Mouse (Mus musculus) cerebellum, postnatal 25 days (tissue): ENCODE results near the gene Rad52.

Experiments
- DNase-seq, 2 experiments: peaks; one replicate each; pipeline ENCODE4 v3.0.0; 2021; ENCODE audit warnings: mixed read lengths in 2 of 2

Gene Rad52

GRCm38 (mm10) chr6:119902204-119903080 lies at the start of gene Rad52:
Rad52 (plus strand) TSS chr6:119902698.
- peak; percentile 93 to 94 for DNase-seq

GRCm38 (mm10) chr6:119854156-119854555 lies 48.3 kb upstream of the Rad52 start:
- DNase-seq = no peak

- no peak for DNase-seq
These were observed 47.0 kb upstream of the Rad52 start for GRCm38 (mm10) chr6:119855471-119855870.

- DNase-seq = no peak
These were observed 42.3 kb upstream of the Rad52 start for GRCm38 (mm10) chr6:119860236-119860635.

DNA sequence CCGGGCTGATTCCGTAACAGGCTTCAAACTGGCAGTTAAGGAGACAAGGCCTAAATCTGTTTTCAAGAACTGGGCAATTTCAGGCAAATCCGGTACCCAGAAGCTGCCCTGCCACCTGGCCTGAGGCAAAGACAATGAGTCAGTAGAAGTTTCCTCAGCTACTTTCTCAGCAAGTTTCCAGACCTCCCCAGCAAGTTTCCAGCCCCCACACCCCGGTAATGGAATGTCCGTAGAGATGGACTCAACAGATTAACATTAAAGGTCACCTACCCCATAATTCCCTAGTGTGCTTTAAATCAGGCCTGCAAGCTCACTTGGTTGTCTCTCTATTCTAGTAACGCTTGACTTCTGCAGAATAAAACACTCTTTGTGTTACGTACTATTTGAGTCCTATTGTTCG lies 41.0 kb upstream of the Rad52 start:
- no peak for DNase-seq

DNA sequence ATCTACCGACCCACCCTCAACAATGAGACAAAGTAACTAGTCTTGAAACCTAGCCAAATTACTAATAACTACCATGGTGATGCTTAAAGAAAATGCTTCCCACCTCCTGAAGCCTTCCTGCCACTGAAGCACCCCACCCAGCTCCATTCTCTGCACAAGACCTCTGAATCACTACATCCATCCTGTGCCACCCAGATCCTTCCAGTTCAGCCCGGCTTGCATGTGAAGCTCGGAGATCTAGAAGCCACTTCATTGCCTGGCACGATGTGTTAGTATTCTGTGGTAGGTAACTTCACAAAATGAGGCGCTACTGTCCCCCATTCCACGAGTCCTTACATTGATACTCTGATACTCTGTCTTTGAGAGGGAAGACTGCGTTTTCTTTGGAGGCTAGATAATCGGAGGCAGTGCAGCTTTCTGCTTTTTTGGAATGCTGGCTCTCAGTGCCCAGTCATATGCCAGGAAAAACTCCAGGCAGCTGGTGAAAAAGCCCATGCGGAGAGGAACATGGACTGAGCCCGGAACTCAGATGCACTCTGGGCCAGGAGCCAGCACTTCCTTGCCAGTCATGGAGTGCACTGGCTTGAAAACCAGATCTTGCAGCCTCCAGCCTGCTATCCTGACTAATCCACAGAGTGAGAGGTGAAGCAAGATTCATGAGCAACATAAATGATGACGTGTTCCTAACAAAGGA lies 38.0 kb upstream of the Rad52 start:
- DNase-seq = peak; percentile 98 to 99

- DNase-seq = no peak
These were observed 19.3 kb upstream of the Rad52 start for GRCm38 (mm10) chr6:119883151-119883550.

DNA sequence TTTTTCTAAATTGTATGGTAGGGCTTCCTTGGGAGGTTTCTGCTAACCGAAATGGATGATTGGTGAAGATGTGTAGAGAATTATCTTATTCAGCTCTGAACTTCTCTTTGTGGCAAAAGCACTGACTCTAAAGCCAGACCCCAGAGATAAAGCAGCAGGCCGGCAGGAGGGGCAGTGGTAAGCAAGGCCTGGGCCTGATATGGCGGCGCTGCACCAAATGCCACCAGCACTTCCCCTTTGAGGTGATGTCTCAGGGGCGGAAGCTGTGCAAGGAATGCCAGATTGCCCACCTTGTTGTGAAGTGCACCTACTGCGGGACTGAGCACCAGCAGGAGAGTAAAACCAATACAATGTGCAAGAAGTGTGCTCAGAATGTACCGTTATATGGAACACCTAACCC lies 9.8 kb upstream of the Rad52 start:
- no peak for DNase-seq

DNA sequence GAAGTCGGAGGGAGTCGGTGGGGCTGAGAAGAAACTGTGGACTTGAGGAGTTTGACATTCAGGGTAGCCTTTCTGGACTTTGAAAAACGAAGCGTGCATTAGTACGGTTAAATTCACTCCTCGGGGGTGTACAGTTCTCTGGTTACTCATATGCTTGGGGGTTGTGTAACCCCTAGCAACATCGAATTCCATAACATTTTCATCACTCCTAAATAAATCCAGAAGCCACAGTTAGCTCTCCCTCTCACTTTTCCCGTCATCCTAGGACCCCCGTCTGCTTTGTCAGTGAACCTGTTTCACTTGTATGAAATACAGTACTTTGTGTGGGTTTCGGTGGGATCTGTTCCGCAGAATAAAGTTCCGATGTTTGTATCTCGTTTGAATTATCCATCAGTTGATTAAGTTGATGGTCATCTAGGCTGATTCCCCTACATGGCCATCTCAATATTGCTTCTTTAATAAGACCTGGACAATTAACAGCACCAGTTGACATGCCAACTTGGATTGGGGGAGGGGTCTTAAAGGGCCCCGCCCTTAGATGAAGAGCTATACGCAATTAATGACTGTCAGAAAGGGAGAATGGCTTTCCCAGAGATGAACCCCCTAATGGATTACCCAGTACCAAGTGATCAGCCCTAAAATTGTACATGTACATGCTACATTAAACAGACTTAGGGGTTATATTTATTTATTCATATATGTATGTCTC lies 737 bp downstream of the Rad52 start:
- DNase-seq = no peak

- DNase-seq = no peak
These were observed 3.0 kb downstream of the Rad52 start for GRCm38 (mm10) chr6:119905461-119905860.

- DNase-seq = no peak
These were observed 9.5 kb downstream of the Rad52 start for GRCm38 (mm10) chr6:119912046-119912445.

DNA sequence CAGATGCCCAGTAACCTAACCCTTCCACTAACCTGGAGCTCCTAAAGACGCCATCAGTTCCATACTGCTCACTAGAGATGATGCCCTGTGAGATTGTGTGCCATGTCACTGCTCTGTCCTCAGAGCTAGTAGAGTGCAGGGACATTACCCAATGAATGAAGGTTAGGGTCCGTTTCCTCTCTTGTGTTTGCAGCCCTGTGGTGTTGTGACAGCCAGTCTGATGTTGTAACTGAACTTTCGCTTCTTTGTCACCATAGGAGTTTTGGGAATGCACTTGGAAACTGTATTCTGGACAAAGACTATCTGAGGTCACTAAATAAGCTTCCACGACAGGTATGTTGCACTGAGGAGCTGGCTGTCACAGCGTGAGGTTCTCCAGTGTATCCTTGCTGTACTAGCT lies 13.2 kb downstream of the Rad52 start:
- DNase-seq = no peak

- DNase-seq = peak; percentile 79 to 83
These were observed 16.2 kb downstream of the Rad52 start for GRCm38 (mm10) chr6:119918561-119919181.

GRCm38 (mm10) chr6:119922136-119922535 lies 19.6 kb downstream of the Rad52 start:
- DNase-seq = no peak

DNA sequence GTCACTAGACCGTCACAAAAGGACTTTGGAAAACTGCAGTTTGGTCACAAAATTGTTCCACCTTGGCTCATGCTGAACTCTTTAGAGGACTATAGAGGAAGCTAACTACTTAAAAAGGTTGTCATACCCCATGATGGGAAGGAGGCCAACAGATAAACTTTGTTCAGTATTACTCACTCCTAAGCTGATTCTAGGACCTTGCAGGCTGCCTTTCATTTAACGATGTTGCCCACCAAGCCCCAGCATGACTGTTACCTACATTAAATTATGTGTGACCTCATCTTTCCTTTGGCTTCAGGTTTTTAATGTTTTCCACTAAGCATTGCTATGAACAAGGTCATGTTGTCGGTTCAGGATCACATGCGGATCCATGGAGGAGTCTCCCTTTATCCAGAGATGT lies 20.0 kb downstream of the Rad52 start:
- DNase-seq = no peak

DNA sequence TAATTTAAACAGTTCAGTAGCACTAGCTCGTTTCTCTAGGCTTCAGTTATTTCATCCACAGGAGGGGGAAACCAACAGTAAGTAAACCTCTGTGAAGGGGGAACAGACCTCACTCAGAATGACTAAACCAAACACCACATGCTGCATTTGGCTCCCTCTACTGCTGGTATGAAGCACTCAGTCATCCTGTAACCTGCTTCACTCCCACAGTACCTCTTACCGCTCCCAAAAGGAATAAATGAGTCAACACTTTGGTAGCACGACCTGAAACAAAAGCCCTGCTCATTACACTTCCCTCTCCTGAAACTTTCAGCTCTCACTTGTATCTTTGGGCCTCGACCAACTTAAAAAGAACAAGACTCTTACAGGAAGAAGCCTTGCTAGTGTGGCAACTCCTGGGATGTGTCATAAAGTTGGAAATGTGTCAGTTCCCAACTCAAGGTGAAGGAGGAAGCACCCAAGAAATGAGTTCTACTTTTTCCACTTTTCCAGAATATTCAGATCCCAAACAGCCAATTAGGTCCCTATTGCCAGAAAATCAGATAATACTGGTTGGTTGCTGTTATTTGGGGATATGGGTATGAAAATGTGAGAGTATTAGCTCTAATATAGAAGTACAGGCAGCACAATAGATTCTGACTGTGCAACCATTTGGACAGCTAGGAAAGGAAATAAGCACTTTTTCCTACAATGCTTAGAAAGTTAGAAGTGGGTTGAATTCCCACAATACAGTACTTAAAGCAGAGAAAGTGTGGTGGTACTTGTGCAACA lies 21.9 kb downstream of the Rad52 start:
- DNase-seq = peak; percentile 38 to 60
